Mouse (Mus musculus): ENCODE measurements at regions not wholly inside any gene's neighbourhood (a gene's known extent, or its start where the extent isn't known, plus 50 kb on each side); places are given as distances from the start of the nearest gene placed in this dataset.

GRCm38 (mm10) chr13:97847561-97847960, 87.1 kb upstream of the Gm10260 start:
- DNase-seq = no peak

- no peak for DNase-seq
Observed at GRCm38 (mm10) chr13:97845148-97845547, 84.7 kb upstream of the Gm10260 start.

DNA sequence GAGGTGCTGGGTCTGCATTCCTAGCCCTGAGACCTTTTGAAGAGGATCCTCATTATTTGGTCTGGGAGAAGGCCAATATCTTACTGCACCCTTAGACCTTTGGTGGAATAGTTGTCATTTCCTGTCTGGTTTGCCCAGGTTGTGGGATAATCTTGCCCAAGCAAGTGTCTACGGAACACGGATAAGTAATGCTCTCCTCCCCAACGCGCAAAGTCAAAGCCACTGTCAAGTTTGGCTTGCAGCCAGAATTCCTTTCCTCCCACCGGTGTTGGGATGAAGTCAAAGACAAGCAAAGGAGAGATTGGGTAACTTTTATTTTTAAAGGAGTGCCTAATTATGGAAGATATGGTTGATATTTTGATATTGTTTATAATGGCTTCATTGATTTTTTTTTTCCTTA, 82.4 kb upstream of the Gm10260 start:
- no peak for DNase-seq

DNA sequence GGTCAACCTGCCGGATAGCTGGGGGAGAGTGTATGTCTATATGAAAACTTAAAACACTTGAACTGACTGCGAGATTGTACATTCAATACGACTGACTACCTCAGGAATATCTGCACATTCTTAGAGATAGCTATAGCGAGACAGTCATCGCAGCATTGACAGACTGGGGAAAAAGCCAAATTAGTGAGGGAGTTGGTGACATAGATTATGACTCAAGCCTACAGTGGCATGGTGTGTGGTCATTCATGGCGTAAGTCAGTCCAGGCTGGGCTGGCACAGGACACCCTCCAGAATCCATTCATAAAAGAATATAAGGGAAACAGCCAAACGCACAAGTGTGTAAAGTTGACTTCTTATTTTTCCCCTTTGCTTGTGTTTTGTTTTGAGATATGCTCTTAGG, 81.1 kb upstream of the Gm10260 start:
- no peak for DNase-seq

GRCm38 (mm10) chr13:97839617-97840308, 79.3 kb upstream of the Gm10260 start:
- no peak for DNase-seq

DNA sequence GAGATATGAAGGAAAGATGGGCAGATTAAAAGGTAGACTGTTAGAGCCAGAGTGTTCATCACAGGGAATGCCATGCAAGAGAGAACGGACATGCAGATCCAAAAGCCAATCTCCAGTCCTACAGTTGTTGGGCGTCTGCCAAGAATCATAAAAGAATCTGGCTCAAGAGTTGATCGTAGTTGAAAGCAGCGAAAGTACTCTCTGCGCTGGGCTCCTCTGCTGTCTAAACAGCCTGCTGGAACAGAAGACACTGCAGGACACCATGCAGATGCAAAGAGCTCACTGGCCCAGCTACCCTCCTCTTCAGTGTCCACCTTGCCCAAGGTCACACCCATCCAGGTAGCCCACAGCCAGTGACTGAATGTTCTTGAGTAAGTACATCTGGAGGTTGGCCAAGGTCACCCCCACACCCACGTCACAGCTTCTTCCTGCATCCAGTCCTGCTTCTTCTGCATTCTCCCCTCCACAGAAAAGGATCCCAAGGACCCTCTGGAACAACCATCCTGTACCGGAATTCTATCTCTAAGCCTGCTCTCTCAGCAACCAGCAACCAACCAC, 77.1 kb upstream of the Gm10260 start:
- DNase-seq = no peak

GRCm38 (mm10) chr13:97832448-97832847, 72.0 kb upstream of the Gm10260 start:
- peak; percentile 43 for DNase-seq

DNA sequence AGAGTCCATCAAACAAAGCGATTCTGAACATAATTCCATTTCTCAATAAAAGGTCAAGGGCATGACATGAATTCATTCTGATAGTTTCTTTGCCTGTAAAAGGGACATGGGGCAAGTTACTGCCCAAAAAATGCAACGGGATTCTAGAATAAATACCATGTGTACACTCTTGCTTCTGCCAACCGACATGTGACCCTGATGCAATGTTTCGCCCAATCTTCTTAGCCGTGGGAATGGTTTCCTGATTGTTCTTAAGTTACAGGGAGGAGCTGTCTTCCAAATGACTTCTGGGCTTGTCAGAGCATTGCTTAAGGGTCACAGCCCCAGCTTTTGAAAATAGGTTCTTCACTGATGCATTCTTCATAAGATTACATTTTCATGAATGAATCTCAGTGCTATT, 71.4 kb upstream of the Gm10260 start:
- no peak for DNase-seq

DNA sequence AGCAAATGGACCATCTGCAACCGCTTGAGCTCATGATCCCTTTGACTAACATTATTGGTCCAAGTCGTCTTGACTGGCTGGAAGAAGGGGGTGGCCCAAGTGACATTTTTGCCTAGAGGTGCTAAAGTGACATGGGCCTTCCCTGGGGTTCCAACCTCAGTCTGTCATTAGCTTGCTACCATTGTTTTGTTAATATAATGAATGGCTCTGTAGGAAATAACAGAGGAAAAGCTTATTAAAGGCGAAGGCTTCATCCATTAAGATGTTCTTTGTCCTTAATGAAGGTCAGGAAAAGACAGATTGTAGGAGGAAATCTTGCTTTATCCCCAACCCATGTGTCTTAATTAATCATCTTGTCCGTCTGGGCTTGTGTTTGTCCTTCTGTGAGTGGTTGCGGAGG, 69.1 kb upstream of the Gm10260 start:
- DNase-seq = no peak

DNA sequence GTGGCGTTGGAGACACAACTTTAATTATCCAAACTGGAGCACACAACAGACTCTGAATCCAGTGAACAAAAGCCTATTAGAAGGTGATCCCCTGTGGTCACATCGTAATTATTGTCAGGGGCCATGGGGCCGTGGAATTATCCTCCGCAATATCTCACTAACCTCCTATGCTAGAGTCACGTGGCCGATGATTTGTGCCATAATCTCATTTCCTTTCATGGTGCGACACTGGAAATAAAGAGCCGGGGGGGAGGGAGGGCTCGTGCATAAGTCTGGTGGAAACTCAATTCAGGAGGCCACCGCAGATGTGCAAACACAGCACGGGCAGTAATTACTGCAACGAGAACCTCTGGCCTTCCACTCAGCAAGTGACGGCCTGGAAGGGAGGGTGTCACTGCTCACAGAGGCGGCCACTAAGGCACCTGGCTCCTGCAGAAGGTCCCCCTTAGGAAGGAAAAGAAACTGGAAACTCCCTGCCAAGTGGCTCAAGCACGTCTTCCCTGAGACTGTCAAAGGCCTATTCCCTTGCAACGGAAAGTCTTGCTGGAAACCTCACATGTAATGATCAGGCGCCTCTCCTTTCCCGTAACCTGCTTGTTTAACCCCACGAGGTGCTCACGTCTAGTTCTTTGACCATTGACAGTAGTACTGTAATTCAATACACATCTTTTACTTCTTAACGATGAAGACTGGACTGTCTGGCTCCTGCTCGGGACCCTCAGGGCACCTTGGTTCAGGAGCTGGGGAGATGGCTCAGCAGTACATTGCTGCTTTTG, 65.6 kb upstream of the Gm10260 start:
- DNase-seq = no peak

DNA sequence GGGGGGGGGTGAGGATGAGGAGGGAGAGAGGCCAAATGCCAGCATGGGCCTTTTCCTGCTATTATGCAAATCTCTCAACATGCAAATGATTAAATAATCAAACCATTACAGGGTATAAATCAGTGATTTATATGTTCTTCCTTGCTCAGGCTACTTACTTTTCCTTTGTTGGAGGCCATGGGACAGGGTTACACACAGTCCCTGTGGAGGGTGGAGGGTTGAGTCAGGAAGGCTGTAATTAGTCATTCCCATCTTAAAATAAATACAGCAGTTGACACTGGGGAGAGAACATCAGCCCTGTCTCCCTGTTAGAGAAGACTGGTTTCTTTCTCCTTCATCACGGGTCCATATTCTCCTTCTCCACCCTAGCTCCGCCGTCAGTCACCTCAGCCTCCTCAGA, 64.9 kb upstream of the Gm10260 start:
- DNase-seq = no peak

GRCm38 (mm10) chr13:97824071-97824716, 63.8 kb upstream of the Gm10260 start:
- peak; percentile 72 for DNase-seq

GRCm38 (mm10) chr13:97821630-97822029, 61.2 kb upstream of the Gm10260 start:
- no peak for DNase-seq

- DNase-seq = no peak
Observed at GRCm38 (mm10) chr13:97821011-97821410, 60.6 kb upstream of the Gm10260 start.

DNA sequence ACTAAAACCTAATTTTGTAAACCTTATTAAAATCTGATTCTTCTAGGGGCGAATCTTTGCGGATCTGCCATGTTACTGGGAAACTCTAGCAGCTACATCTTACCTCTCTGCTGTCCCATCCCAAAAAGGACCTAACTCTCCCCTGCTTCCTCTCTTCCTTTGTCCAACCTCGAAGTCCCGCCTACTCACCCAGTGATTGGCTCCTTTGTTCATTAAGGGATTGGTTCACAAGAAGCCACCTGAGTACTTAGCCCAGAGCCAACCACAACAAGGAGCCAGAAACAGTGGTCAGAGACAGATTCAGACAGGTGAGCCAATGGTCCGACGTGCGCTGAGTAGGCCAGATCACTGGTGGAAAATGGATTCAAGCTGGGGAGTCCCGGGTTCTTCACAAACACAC, 60.0 kb upstream of the Gm10260 start:
- no peak for DNase-seq

- no peak for DNase-seq
Observed at GRCm38 (mm10) chr13:97819036-97819435, 58.6 kb upstream of the Gm10260 start.

GRCm38 (mm10) chr13:97816923-97817322, 56.5 kb upstream of the Gm10260 start:
- no peak for DNase-seq

All from layer of hippocampus, adult 9-11 months (tissue).